Mouse (Mus musculus): ENCODE results near the gene Gm45785.
"Not testable (repeated sequence)": the region's sequence is repeated elsewhere in the genome, so short reads cannot be mapped to it uniquely, and the experiment has no call there.

Gene Gm45785

DNA sequence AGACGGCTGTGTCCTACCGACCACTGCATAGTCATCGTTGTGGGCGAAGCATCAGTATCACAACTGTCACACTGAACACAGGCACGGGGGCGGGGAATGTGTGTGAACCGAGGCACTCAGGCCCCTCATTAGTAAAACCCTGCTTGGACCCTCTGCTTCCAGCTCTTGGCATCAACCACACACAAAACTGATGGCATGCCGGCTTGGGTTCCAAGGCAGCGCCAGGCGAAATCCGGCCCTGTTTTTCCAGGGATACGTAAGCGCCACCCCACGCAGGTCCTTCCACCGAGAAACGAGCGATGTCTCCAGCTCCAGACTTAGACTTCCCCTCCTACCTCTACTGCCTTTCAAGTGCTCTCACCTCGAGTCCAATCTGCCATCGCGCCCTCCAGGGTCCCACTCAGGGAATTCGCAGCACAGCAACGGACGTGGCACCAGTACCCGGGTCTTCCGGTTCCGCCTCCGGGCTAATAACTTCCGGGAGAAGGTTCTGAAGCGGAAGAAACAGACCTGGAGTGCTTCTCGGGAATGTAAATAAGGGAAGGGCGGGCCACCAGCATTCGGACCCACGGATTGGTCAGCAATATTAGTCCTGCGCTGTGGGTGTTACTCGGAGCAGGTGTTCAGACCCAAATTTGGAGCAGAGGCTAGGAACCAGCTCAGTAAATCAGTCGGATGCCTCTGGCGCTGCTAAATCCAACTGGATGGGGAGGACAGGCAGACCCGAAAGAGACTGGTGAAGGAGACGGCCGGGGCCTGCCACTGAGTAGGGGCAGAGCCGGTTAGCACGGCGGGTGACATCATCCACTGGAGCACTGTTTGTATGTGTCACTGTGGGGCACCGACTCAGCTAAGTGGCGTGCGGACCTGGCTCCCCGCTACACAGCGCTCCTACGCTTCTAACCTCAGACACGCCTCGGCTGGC lies at the start of gene Gm45785:
Gm45785 (minus strand) TSS at position 472 of the 925 bp plus-strand sequence.
- peak; percentile 92 for DNase-seq (ENCODE audit: low read depth, low spot score)

DNA sequence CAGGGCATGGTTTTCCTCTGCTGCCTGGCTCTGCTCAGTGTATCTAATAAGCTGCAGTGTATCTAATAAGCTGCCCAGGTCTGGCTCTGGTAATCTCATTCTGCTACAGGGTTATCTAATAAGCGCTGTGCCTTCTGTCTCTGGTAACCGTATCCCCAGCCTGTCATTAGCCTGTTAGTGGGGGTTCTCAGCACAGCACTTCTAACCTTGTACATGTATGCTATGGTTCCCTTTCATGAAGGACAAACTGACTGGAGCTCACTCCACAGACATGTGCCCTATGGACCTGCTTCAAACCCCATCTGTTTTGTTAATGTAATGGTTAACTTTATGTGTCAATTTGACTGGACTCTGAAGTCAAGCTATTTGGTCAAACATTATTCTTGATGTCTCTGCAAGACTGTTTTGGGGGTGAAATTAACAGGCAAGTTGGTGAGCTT lies 49.5 kb upstream of the Gm45785 start:
- no peak for DNase-seq (ENCODE audit: low read depth, low spot score)

DNA sequence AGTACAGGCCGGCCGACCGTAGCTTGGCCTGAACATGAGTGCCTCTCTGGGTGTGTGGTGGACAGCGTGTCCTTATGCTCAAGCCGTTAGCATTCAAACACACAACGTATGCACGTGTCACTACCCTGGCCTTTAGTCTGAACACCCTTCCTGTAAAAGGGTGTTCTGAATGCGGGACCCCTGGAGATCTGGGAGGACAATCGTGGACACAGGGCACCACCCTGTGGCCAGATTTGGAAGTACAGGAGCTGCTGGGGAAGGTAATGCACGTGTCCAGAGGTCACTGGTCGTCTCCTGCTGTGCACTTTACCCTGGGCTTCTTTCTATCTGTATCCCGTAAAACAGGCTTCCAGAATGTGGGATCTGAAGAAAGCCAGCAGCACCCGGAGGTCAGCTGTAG lies 47.1 kb upstream of the Gm45785 start:
- DNase-seq (ENCODE audit: low read depth, low spot score): peak; percentile 85

DNA sequence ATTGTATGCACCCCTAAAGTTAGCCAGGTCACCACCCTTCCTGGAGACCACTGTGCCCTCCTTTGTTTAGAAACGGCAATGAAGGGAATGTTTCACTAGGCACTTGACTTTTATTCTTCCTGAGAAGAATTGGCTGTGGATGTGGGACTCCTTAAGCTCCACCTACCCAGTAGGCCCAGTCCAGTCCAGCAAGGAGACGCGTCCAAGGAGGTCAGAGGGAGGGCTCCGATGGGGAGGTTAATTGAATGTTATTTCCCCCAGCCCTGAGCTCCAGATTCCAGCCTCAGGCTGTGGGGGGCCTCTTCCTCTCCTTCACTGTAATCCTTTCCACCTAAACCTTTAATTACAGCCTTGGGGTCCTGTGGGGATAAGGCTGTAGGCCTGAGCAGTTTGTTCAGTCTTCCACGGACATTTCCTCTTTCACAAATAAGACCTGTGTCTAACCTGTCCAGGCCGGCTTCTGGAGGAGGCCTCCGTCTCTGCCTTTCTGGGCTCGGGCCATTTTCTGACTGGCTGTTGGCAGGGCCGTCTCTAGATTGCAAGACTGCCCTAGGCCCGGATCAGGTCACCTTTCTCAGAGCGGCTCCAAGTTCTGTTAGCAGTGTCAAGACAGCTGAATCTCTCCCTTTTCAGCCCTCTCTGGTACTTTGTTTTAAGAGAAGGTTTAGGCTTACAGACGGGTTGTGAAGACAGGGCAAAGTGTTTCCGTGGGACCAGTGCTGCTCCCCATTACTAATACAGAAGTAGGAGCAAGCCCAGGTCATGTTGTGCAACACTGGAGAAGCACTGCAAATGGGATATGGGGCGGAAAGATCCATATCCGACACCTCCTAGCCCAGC lies 46.1 kb upstream of the Gm45785 start:
- DNase-seq (ENCODE audit: low read depth, low spot score): no peak

DNA sequence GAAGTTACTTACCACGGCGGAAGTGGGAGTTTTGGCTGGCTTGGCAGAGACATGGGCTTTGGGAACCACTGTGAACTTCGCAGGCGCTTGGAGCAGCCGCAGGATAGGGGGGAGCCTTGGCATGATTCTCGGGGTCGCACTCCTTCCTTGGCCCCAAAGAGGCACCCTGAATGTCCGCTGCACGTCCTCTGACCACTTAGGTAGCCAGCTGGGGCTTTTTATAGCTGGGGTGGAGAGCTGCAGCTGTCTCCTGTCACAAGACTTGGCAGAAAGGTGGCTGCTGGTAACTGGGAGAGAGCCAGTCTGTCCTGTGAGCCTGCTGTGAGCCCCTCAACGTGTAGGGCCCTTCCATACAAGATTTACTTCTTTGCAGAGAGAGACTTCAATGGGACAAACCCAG lies 44.1 kb upstream of the Gm45785 start, which contains the start of gene Cox8b:
Cox8b (minus strand) TSS at position 227 of the 400 bp plus-strand sequence.
- no peak for DNase-seq (ENCODE audit: low read depth, low spot score)

DNA sequence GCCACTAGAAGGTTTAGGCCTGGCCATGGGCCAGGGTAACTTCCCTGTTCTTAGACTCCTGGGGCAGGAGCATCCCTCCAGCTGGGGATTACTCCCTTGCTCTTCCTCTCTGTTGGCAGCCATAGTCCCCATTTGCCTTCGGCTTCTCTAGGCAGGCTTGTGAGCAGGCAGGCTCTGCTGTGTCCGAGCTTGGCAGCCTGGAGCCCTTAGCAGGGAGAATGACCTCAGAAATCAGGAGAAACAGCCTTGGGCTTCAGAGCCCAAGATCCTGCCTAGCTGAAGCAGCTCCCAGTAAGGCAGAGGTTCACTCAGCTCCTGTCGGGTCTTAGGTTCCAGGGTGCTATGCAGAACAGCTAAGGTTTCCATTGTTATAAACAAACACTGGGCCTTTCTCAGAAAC lies 43.0 kb upstream of the Gm45785 start:
- DNase-seq (ENCODE audit: low read depth, low spot score): no peak

DNA sequence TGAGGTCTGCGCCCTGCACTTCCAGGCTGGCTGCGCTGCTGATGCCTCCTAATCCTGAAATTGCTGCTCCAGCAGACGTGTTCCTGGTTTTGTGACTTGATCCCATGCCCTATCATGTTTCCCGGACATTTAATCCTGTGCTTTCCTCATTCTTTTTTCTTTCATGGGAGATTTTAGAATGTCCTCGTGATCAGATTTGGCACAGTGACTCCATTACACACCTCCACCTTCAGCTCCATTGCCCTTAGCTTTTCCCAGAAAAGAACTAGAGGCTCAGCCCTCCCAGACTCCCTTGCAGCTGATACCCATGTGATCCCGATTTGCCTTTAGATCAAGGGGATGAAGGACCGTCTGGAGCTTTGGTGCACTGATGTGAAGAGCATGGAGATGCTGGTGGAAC lies 41.7 kb upstream of the Gm45785 start:
- no peak for DNase-seq (ENCODE audit: low read depth, low spot score)

DNA sequence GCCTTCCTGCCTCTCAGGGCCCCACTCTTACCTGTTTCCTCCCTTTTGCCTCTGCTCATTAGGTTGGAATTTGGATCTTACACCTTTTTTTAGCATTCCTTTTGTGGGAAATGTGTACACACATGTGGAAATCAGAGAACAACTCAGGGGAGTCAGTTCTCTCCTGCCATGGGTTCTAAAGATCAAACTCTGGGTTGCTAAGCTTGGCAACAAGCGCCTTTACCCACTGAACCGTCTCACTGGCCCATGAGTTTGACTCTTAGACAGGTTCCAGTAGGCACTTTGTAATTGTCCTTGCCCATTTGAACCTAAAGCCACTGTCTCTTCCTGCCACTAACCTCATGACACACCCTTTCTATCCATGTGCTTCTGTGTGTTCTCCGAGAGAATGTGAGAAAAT lies 38.5 kb upstream of the Gm45785 start:
- no peak for DNase-seq (ENCODE audit: low read depth, low spot score)

DNA sequence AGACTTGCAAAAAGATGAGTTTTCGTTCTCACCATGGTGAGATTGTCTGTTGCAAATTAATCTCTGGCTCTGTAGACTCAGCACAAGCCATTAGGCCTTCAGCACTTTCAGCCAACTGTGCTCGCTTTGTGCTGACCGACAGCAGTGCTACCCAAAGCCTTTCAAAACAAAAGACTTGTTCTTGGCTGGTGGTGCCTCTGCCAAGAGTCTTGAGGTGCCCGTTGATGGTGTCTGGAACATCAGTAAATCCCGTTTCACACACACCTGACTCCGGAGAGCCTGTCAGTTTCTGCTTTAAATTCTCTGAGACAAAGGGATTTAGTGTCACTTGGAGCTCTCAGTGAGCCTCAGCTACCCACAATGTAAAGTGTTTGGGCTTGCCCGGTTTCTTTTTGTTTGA lies 37.9 kb upstream of the Gm45785 start:
- no peak for DNase-seq (ENCODE audit: low read depth, low spot score)

DNA sequence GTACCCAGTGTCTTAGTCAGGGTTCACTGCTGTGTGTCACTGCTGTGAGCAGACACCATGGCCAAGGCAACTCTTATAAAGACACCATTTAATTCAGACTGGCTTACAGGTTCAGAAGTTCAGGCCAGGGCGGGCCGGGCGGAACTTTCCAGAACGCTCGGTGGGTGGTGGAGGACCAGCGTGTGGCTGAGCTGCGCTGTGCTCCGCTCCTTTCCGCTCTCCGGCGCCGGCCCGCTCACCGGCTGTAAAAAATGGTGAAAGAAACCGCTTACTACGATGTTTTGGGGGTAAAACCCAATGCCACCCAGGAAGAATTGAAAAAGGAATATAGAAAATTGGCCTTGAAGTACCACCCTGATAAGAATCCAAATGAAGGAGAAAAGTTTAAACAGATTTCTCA lies 34.5 kb upstream of the Gm45785 start:
- DNase-seq (ENCODE audit: low read depth, low spot score): not testable (repeated sequence)

DNA sequence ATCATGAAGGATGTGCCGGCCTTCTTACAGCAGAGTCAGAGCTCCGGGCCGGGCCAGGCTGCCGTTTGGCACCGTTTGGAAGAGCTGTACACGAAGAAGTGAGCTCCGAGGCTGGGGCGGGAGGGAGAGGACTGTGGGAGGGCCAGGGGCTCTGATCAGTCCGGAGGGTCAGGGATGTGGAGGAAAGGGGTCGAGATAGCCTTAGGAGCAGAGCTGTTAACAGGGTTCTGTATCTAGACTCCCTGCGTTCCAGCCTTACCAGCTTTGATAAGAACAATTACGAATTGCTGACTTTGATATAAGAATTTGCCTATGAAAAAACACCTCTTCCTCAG lies 26.3 kb upstream of the Gm45785 start:
- DNase-seq (ENCODE audit: low read depth, low spot score): no peak

DNA sequence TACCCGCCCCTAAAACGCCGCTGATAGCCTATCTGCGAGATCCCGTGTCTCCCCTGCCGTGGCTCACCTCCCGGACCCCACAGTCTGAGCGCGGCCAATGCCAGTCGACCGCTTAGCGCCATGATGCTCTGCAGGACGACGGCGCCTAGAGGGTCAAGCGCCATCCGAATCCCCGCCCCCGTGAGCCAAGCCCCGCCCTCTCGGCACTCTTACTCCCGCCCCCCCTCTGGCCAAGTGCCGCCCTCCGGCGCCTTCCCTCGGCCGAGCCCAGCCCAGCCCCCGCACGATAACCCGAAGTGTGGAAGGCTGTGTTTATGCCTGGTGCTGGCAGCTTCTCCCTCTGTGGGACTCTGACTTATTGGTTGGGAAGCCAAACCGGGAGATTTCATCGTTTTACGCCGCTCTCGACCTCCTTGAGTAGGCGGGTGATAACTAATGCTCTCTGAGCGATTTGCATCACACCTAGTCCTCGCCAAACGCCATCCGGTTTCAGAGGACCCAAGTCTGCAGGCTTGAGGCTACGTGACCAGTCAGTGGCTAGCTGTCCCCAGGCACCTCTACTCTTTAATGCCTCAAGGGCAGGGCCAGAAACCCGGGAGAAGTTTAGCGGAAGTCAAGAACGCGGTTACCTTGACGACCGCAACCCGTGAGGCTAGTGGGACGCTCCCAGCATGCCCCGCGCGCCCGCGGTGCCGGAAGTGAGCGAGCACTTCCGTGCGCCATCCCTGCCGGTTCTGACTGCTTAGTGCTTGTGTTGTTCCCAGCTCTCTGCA lies 25.8 kb upstream of the Gm45785 start, which contains the start of the genes Psmd13 and Sirt3:
Psmd13 (plus strand) TSS at position 273 of the 773 bp plus-strand sequence.
Sirt3 (minus strand) TSS at position 614 of the 773 bp plus-strand sequence.
- peak; percentile 95 for DNase-seq (ENCODE audit: low read depth, low spot score)

DNA sequence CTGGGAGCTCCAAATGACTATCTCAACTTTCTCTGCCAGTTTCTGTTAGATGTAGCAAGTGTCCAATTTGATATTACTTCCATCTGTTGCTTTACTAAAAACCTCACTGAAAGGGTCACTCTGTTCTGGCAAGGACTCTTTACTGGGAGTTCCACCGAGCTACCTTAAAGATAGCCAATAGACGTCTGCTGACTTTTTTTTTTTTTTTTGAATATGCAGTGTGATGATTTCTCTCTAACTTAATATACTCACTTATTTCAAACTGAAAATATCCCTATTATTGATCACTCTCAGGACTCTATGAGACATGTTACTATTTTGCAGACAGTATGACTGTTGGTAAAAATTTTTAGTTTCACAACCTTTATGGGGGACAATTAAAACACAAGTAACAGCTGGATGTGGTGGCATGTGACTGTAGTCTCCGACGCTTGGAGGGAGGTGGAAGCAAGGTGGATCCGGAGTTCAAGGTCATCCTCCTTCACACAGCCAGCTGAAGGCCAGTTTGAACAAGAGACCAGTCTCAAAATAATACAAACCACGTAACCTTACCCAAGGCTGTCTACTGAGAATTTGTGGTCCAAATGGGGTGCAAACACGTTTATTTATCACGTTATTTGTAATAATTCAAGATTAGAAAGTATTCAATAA lies 24.9 kb upstream of the Gm45785 start:
- DNase-seq (ENCODE audit: low read depth, low spot score): no peak

DNA sequence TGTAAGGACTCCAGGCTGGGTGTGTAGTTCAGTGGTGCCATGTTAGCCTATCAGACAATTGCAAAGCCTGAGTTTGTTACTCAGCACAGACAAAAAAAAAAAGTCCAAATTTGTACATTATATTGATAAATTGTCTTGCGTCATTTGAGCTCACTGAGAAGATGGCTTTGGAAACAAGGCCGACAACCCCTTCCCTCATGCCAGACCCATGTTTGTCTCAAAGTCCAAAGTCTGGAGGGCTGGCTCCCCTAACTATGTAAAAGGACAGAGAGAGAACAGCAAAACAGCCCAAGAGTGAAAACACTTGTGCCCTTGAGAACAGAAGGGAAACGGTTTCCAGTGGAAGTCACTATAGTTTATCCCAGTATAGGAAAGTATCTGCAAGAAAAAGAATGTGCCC lies 24.3 kb upstream of the Gm45785 start:
- no peak for DNase-seq (ENCODE audit: low read depth, low spot score)

DNA sequence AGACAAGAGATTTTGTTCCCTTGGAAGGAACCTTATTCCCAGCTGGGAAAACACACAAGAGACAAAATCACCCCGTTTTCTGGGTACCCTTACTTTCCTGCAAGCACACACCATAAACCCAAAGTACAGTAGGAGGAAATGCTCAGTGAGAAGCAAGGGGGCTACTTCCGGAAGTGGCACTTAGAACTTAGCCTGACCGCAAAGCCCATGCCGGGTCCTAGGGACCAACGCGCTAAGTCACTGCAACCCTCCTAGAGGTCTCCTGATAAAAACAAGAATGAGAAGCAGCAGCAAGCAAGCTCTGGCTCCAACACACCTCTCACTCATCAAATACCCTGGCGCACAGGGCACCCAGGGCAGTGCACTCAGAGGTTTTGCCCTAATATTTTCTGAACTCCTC lies 23.2 kb upstream of the Gm45785 start:
- DNase-seq (ENCODE audit: low read depth, low spot score): no peak

DNA sequence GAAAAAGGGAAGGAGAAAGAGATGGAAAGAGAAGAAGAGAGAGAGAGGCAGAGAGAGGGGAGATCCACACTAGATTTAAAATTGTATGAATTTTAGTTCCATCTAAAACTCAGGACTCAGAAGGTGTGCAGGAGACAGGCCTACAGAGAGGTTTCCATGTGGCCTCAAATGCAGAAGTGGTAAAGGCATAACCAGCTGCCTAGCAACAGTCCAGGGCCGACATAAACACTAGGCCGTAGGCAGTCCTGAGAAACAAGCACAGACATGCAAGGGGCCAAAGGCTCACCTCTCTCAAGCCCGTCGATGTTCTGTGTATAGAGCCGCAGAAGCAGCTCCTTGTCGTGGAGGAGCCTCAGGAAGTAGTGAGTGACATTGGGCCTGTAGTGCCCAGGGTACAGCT lies 21.2 kb upstream of the Gm45785 start:
- no peak for DNase-seq (ENCODE audit: low read depth, low spot score)

DNA sequence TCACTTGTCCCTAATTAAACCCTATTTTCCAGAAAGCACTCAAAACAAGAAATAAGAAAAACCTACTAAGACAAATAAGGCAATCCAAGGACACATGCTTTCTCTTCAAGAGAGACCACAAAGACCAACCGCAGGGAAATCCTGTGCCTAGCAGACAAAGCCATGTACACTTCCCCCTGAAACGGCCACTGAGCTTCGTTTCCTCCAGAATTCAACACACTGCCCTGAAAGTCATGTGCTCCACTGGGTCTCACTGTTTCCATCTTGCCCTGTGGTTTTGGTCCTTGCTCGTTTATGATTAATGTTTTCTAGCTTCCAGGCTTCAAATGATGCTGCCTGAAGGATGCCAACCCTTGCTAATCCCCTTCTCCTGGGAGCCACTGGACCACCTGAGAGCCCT lies 18.1 kb upstream of the Gm45785 start:
- DNase-seq (ENCODE audit: low read depth, low spot score): no peak

DNA sequence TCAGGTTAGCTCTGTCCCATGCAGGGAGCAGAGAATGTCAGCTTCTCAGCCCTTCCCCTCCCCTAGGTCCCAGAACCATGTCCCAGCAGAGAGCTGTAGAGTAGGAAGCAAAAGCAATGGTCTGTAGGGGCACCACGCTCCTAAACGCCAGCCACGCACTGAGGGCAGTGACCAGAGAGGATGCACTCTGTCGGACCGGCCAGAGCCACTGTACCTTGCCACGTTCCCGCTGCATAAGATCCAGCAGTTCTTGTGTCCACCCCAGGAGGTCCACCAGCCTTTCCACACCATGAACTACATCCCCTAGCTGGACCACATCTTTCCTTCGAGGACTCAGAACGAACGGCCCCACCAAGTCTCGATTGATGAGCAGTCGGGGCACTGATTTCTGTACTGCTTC lies 8.6 kb upstream of the Gm45785 start:
- no peak for DNase-seq (ENCODE audit: low read depth, low spot score)

DNA sequence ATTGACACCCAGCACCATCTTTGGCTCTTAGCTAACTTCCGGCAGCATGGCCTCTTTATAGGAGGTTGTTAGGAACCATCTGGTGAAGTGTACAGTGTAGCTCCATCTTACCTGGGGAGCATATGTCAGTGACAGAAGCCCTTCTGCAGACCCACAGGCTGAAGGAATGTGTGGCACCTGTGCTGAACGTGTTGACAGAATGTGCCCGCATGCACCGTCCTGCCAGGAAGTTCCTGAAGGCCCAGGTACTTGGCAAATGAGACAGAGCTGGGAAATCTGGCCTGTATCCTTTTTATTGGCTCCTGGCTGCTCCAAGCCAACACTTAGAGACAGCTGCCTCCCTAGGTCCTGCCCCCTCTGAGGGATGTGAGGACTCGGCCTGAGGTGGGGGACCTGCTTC lies 4.6 kb upstream of the Gm45785 start:
- DNase-seq (ENCODE audit: low read depth, low spot score): no peak

DNA sequence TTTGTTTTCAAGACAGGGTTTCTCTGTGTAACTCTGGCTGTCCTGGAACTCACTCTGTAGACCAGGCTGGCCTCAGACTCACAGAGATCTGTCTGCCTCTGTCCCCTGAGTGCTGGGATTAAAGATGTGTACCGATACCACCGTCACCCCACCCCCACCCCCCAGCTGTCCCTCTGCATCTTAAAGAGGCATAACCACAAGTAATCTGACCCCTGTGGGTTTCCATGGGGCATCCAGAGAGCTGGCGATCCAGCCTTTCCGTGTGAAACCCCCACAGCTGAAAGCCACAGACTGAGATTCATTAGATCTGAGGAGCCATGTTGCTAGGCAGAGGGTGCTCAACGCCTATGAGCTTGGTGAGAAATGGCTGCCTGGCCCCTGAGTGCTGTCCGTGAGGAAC lies 3.9 kb upstream of the Gm45785 start:
- no peak for DNase-seq (ENCODE audit: low read depth, low spot score)

DNA sequence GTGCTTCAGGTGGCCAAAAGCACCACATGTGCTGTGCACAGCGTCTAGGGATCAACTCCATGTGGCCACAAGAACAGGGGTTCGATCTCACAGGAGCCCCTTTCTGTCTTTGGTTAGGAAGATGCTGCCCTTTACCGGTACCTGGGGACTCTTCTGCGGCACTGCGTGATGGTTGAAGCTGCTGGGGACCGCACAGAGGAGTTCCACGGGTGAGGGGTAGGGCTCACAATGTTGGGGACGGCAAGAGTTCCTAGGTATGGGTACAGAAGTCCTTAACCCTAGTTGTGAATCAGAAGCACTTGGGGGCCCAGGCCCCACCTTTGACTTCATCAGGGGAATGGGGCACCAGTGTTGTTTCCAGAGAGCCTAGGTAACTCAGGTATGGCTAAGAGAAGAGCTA lies 2.6 kb upstream of the Gm45785 start:
- DNase-seq (ENCODE audit: low read depth, low spot score): no peak

Measured in mesoderm, embryonic 11.5 days (tissue).